In the genomic region with DNA sequence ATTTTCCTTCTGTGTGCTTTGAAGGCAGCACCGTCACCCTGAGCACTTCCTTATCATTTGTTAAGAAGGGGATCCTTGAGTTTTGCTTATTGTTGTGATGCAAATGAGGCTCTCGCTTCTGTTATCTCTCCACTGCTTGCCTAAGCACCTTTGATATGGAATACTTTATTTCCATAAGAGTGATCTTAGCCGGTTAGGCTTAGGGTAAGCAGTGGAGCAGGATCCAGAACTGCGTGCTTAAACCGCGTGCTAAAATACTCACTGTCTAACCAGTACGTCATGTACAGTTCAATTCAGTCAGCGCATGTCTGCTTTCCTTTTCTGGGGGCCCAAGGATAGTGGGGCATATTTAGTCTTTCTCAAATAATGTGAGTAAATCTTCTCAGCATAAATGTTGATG, we compare ENCODE assay signal across 13 mouse cellular contexts. TPM values are rescaled to one million over a fixed set of nuclear protein-coding genes. Genes with fewer than 3 reads are reported as not detected.
DNase-seq lines count a peak whose midpoint lies in the region; ATAC-seq lines count a peak whose summit lies in the region.
"Had no signal": no experiment of that assay in that cellular context is flagged by ENCODE, and none has a peak within 500 bp of the region (broad histone marks: within the 10 kb centered on the region; RNA-seq: fewer than 3 reads in every experiment).

No protein-coding gene starts in this region.

- no peaks in the 10 kb centered on the region for H3K9me3 ChIP-seq in heart, embryonic 13.5 days
- no peaks in the 10 kb centered on the region for H3K9me3 ChIP-seq in hindbrain, embryonic 13.5 days
- H3K9me3 ChIP-seq in midbrain, embryonic 16.5 days (replicated peaks; ENCODE audit: control insufficient read depth, low read length, poor library complexity, severe bottlenecking), result no peaks in the 10 kb centered on the region

- H3K4me3 ChIP-seq in heart, embryonic 13.5 days, result no peak overlapping the region
- peak overlapping the region; percentile 30 for H3K4me3 ChIP-seq in hindbrain, embryonic 13.5 days
- peak overlapping the region; percentile 41 for H3K4me3 ChIP-seq in midbrain, embryonic 16.5 days (ENCODE audit: low read depth, low read length)

- H3K27ac ChIP-seq in heart, embryonic 13.5 days (replicated peaks), result no peak overlapping the region
- peak overlapping the region; percentile 64 for H3K27ac ChIP-seq in hindbrain, embryonic 13.5 days
- H3K27ac ChIP-seq in midbrain, embryonic 16.5 days (ENCODE audit: low read length), result peak overlapping the region; percentile 71

- 37% methylated on average over 8 of the region's 8 CpGs for WGBS in heart, embryonic 13.5 days
- WGBS in hindbrain, embryonic 13.5 days, result 26% methylated on average over 8 of the region's 8 CpGs
- 15% methylated on average over 8 of the region's 8 CpGs for WGBS in midbrain, embryonic 16.5 days

- ATAC-seq in heart, embryonic 13.5 days (ENCODE audit: extremely low read depth, insufficient number of reproducible peaks, low FRiP score, low TSS enrichment), result no peak
- no peak for ATAC-seq in hindbrain, embryonic 13.5 days (ENCODE audit: low FRiP score)
- peak; percentile 57; the same call in 1 of the 2 replicates for ATAC-seq in midbrain, embryonic 16.5 days

- H3K36me3 ChIP-seq in heart, embryonic 13.5 days, result no peaks in the 10 kb centered on the region
- no peaks in the 10 kb centered on the region for H3K36me3 ChIP-seq in hindbrain, embryonic 13.5 days
- no peaks in the 10 kb centered on the region for H3K36me3 ChIP-seq in midbrain, embryonic 16.5 days (ENCODE audit: control insufficient read depth, insufficient read depth, low read length)

- no peak overlapping the region for H3K9ac ChIP-seq in heart, embryonic 13.5 days
- H3K9ac ChIP-seq in hindbrain, embryonic 13.5 days, result peak overlapping the region; percentile 21; the same call in 1 of the 2 replicates
- peak overlapping the region; percentile 56 for H3K9ac ChIP-seq in midbrain, embryonic 16.5 days (ENCODE audit: low read depth, low read length)

- DNase-seq in heart, postnatal 4 days, result no peak
- peak; percentile 26 for DNase-seq in ZHBTc4 (ENCODE audit: low read depth, low spot score)
- no peak for DNase-seq in ovary, postnatal 14 days (ENCODE audit: low spot score)
- no peak for DNase-seq in gastrocnemius, adult 18-20 months (ENCODE audit: low spot score)
- no peak for DNase-seq in right cerebral cortex, adult 18-20 months
- DNase-seq: cerebellum, adult 11-12 months; heart, adult 18-20 months; heart, postnatal 36 days; thymus, adult 2 months had no signal

- H3K27me3 ChIP-seq in heart, embryonic 13.5 days (replicated peaks), result no peaks in the 10 kb centered on the region
- H3K27me3 ChIP-seq in hindbrain, embryonic 13.5 days, result no peaks in the 10 kb centered on the region
- H3K27me3 ChIP-seq in midbrain, embryonic 16.5 days (ENCODE audit: control insufficient read depth, insufficient read depth, low read depth, low read length), result no peaks in the 10 kb centered on the region

- H3K4me1 ChIP-seq in heart, embryonic 13.5 days, result peaks cover 8% of the 10 kb centered on the region
- peaks cover 28% of the 10 kb centered on the region for H3K4me1 ChIP-seq in hindbrain, embryonic 13.5 days (replicated peaks)
- peaks cover 19% of the 10 kb centered on the region for H3K4me1 ChIP-seq in midbrain, embryonic 16.5 days (ENCODE audit: control insufficient read depth, insufficient read depth, low read length)

- H3K4me2 ChIP-seq in heart, embryonic 13.5 days, result peak overlapping the region; percentile 1; the same call in 1 of the 2 replicates
- H3K4me2 ChIP-seq in hindbrain, embryonic 13.5 days, result peak overlapping the region; percentile 67
- peak overlapping the region; percentile 68 for H3K4me2 ChIP-seq in midbrain, embryonic 16.5 days (ENCODE audit: low read length)

RNA-seq across cellular contexts. Expression of gene Csrnp3, which starts 3.1 kb away (rescaled TPM):
- 0.37 and 0.53 TPM in 2 replicates for polyA plus RNA-seq in heart, embryonic 13.5 days (2015; fragmentation: Nextera tagmentation; extraction: Ambion mirVana)
- 1 to 10 TPM in 1 of 2 experiments, under 1 TPM in 1; 0.71 to 1.1 TPM for total RNA-seq in heart, postnatal 4 days (2021)
- polyA plus RNA-seq in hindbrain, embryonic 13.5 days (2015; fragmentation: Nextera tagmentation; extraction: Ambion mirVana), result 54.1 and 58.0 TPM in 2 replicates
- polyA plus RNA-seq in midbrain, embryonic 16.5 days (2015; fragmentation: Nextera tagmentation; extraction: Ambion mirVana), result 56.0 and 76.4 TPM in 2 replicates
- total RNA-seq in gastrocnemius, adult 18-20 months (2021), result under 1 TPM in 1 of 2 experiments, not detected in 1; 0.07 TPM
- total RNA-seq: megakaryocyte-erythroid progenitor cell, adult 5-6 weeks had no signal

Comparison
In these comparisons a context has a peak if more than half of its experiments do, and no peak if none do; other contexts are left out.
1. H3K4me2 ChIP-seq: peak in every context shown above with its lines; median percentile 68 in midbrain, embryonic 16.5 days; 67 in hindbrain, embryonic 13.5 days; 1 in heart, embryonic 13.5 days.
2. RNA of gene Csrnp3, which starts 3.1 kb away (polyA plus RNA-seq): 54.1 to 58.0 TPM in hindbrain, embryonic 13.5 days and 56.0 to 76.4 TPM in midbrain, embryonic 16.5 days; 0.37 to 0.53 TPM in heart, embryonic 13.5 days; every median in the first group is over 10 times any median in the second.